Mouse (Mus musculus): ENCODE measurements around the gene Lrp11.

- TF ChIP-seq EP300 (IDR thresholded peaks at IDR 0.05; ENCODE audit: low read depth) (no peak), CTCF (IDR thresholded peaks at IDR 0.05; ENCODE audit: low read depth) (no peak)
Measured at GRCm38 (mm10) chr10:7623861-7624518, 34.4 kb downstream of the Lrp11 start.

All from liver, embryonic 14.5 days (tissue).